In the genomic region with DNA sequence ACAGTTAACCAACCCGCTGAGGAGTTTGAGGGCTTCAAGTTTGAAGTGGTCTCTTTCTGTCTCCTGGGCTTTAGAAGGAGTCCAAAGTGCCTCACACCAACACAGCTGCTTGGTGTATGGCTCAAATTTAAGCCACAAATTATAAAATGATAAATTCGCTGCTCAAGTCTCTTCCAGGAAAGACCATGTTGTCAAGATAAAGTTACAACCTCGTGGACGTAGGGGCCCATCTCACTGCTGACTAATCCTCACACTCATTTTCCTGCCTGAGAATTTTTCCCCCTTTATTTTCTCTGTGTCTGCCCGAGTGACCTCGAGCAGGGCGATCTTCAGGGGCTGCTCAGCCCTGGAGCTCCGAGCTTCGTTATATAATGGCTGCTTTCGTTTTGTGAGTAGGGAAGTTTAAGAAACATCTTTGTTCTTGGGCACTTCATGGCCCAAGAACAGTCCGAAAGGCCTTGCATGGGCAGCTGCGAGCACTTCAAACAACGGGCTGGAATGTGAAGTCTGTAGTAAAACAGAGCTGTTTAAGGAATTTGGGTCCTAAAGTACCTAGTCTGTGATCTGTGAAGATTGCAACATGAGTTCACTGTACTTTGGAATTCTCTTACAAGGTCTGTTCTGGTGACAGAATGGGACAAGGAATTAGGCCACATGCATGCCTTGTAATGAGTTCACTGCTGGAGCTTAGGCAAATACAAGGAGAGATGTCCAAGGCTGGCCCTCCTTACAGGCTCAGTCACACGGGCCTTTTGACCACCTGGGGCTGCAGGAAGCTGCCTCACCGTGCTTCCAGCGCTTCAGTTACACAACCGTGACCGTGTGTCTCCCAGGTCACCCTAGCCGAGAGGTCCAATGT, we compare ENCODE assay signal across 8 mouse cellular contexts. TPM values are rescaled to one million over a fixed set of nuclear protein-coding genes. Genes with fewer than 3 reads are reported as not detected.
DNase-seq lines count a peak whose midpoint lies in the region; ATAC-seq and TF ChIP-seq lines count a peak whose summit lies in the region.

No protein-coding gene starts in this region.

- DNase-seq in left cerebral cortex, adult 2 months (ENCODE audit: extremely low spot score in 1 of 2, low spot score in 2 of 2): no peak
- DNase-seq in left cerebral cortex, postnatal 14 days (ENCODE audit: low spot score in 2 of 2): no peak
- DNase-seq in embryo, embryonic 10 days (ENCODE audit: low spot score): no peak
- no peak for DNase-seq in gastrocnemius, postnatal 14 days

- ATAC-seq in embryonic facial prominence, embryonic 15.5 days (ENCODE audit: insufficient number of reproducible peaks, low FRiP score, low TSS enrichment, low read depth): 0 out of 2 replicates have a peak, but pooled peaks have one; percentile 21
- no peak for ATAC-seq in limb, embryonic 12.5 days (ENCODE audit: insufficient number of reproducible peaks, insufficient read depth, low FRiP score, low TSS enrichment, low read depth)
- ATAC-seq in CD4-positive, CD25-positive, alpha-beta regulatory T cell, adult 4 months: no peak

- peak overlapping the region; percentile 50 for H3K4me2 ChIP-seq in embryonic facial prominence, embryonic 15.5 days (replicated peaks)
- H3K4me2 ChIP-seq in limb, embryonic 12.5 days: peak overlapping the region; percentile 52; the same call in 1 of the 2 replicates

- H3K9ac ChIP-seq in embryonic facial prominence, embryonic 15.5 days: no peak overlapping the region
- H3K9ac ChIP-seq in limb, embryonic 12.5 days (replicated peaks): no peak overlapping the region

- TF ChIP-seq CTCF in left cerebral cortex, adult 2 months (IDR thresholded peaks at IDR 0.05): no peak
- TF ChIP-seq CTCF in olfactory bulb, adult 2 months (IDR thresholded peaks at IDR 0.05; ENCODE audit: insufficient read depth, low read depth, low read length): no peak

- intact Hi-C loops in left cerebral cortex, adult 2 months (cut with DNase I): no loop called here
- intact Hi-C loops in left cerebral cortex, postnatal 14 days (cut with DNase I): no loop called here
- intact Hi-C loops in gastrocnemius, postnatal 14 days (cut with DNase I; ENCODE audit: low total_unique reads): no loop called here

- H3K27me3 ChIP-seq in embryonic facial prominence, embryonic 15.5 days: no peaks in the 10 kb centered on the region
- no peaks in the 10 kb centered on the region for H3K27me3 ChIP-seq in limb, embryonic 12.5 days

- no peaks in the 10 kb centered on the region for H3K9me3 ChIP-seq in embryonic facial prominence, embryonic 15.5 days (replicated peaks)
- peaks cover 9% of the 10 kb centered on the region; the same call in 1 of the 2 replicates for H3K9me3 ChIP-seq in limb, embryonic 12.5 days

- WGBS in embryonic facial prominence, embryonic 15.5 days: 41% methylated on average over 19 of the region's 19 CpGs
- WGBS in limb, embryonic 12.5 days: 42% methylated on average over 19 of the region's 19 CpGs
- 46% methylated on average over 19 of the region's 19 CpGs for WGBS in olfactory bulb, adult 2 months

- H3K36me3 ChIP-seq in embryonic facial prominence, embryonic 15.5 days: no peaks in the 10 kb centered on the region
- H3K36me3 ChIP-seq in limb, embryonic 12.5 days: no peaks in the 10 kb centered on the region

- peaks cover 31% of the 10 kb centered on the region for H3K4me1 ChIP-seq in embryonic facial prominence, embryonic 15.5 days
- H3K4me1 ChIP-seq in limb, embryonic 12.5 days (replicated peaks): peaks cover 24% of the 10 kb centered on the region
- H3K4me1 ChIP-seq in olfactory bulb, adult 2 months (ENCODE audit: control insufficient read depth, insufficient read depth, low read length): peaks cover 23% of the 10 kb centered on the region

- no peak overlapping the region for H3K4me3 ChIP-seq in left cerebral cortex, adult 2 months
- H3K4me3 ChIP-seq in embryonic facial prominence, embryonic 15.5 days (replicated peaks): no peak overlapping the region
- no peak overlapping the region for H3K4me3 ChIP-seq in limb, embryonic 12.5 days (replicated peaks)
- no peak overlapping the region for H3K4me3 ChIP-seq in olfactory bulb, adult 2 months (ENCODE audit: insufficient read depth, low read depth, low read length)

- peak overlapping the region; percentile 24; the same call in 1 of the 2 replicates for H3K27ac ChIP-seq in left cerebral cortex, adult 2 months
- peak overlapping the region; percentile 85 for H3K27ac ChIP-seq in embryonic facial prominence, embryonic 15.5 days (replicated peaks)
- peak overlapping the region; percentile 66 for H3K27ac ChIP-seq in limb, embryonic 12.5 days
- peak overlapping the region; percentile 71 for H3K27ac ChIP-seq in olfactory bulb, adult 2 months (ENCODE audit: insufficient read depth, low read depth, low read length)

- no peak for TF ChIP-seq POLR2A in olfactory bulb, adult 2 months (IDR thresholded peaks at IDR 0.05; ENCODE audit: insufficient read depth, low read depth, low read length)

RNA-seq across cellular contexts. Expression of gene Eml4, which starts 27.1 kb away (rescaled TPM):
- 10 to 100 TPM; 23.2 to 24.2 TPM for total RNA-seq in left cerebral cortex, adult 2 months (2021)
- total RNA-seq in left cerebral cortex, postnatal 14 days (2021): 10 to 100 TPM; 25.8 to 26.4 TPM
- 29.6 and 33.2 TPM in 2 replicates for polyA plus RNA-seq in embryonic facial prominence, embryonic 15.5 days (2015; fragmentation: Nextera tagmentation; extraction: Ambion mirVana)
- 70.8 and 74.8 TPM in 2 replicates for polyA plus RNA-seq in limb, embryonic 12.5 days (2016; fragmentation: Nextera tagmentation; extraction: Ambion mirVana)
- polyA plus RNA-seq in olfactory bulb, adult 2 months (2012; ENCODE audit: insufficient read depth, insufficient read length, low replicate concordance, missing spikeins): not detected in 2 replicates
- 10 to 100 TPM; 15.6 to 15.8 TPM for polyA plus RNA-seq in CD4-positive, CD25-positive, alpha-beta regulatory T cell, adult 4 months (2017; shearing (Covaris generic))
- total RNA-seq in gastrocnemius, postnatal 14 days (2021): 1 to 10 TPM; 3.3 to 4.4 TPM

Comparison
In these comparisons a context has a peak if more than half of its experiments do, and no peak if none do; other contexts are left out.
1. H3K27ac ChIP-seq: peak in every context shown above with its lines; median percentile 85 in embryonic facial prominence, embryonic 15.5 days; 71 in olfactory bulb, adult 2 months; 66 in limb, embryonic 12.5 days; 24 in left cerebral cortex, adult 2 months.